Mouse (Mus musculus) small intestine, adult 2 months (tissue): ENCODE results near the gene Neurog1.

Source experiments
- CTCF ChIP-seq: fragments of 200-500 bp; IDR thresholded peaks from 2 replicates; pipeline ENCODE4 v1.5.1; 2012; ENCODE audit warnings: low read depth, mild to moderate bottlenecking, control low read depth, inconsistent platforms, low read length, moderate library complexity, mixed read lengths; ENCODE audit not compliant: insufficient replicate concordance, insufficient read length; ENCODE audit errors: extremely low read depth
- POLR2A ChIP-seq: fragments of 200-500 bp; IDR thresholded peaks from 2 replicates; pipeline ENCODE4 v1.6.1; 2012; ENCODE audit warnings: low read depth, mild to moderate bottlenecking, control low read depth, inconsistent platforms, low read length, moderate library complexity

GRCm38 (mm10) chr13:56243104-56243503 is 8.9 kb downstream of the Neurog1 start:
- TF ChIP-seq CTCF (no peak), POLR2A (no peak)
